Mouse (Mus musculus): ENCODE results near the gene Pum2.

DNA sequence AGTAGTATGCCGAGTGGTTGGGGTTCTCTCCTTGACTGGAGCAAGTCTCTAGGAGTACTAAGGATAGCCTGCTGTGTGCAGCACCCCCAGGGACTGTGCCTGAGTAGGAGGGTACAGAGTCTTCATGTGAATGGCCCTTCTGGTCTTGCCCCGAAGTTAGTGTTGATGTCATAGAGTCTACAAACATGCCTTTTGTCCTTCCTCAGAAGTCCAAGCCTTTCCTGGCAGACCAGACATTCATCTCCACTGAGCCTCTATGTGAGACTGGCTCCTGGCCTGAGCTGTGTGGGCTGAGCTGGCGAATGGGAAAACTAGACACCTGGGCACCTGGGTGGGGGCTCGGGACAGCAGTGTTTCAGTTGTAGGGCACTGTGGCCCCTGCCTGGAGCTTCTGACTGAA, 105.9 kb downstream of the Pum2 start:
- TF ChIP-seq CTCF (IDR thresholded peaks at IDR 0.05; ENCODE audit: borderline replicate concordance, extremely low read depth, insufficient read depth, insufficient read length) (no peak), POLR2A (IDR thresholded peaks at IDR 0.05; ENCODE audit: borderline replicate concordance, extremely low read depth, insufficient read depth, insufficient read length, poor library complexity, severe bottlenecking) (no peak)

Measured in brain, embryonic 14.5 days (tissue).